Mouse (Mus musculus) gastrocnemius, adult 8-10 months (tissue): ENCODE data around the gene Usp43. TPM values are rescaled to one million over a fixed set of nuclear protein-coding genes. Genes with fewer than 3 reads are reported as not detected.
A peak's percentile ranks its signal among the peaks of the same experiment; 100 is the strongest.

Experiments used
- DNase-seq, 2 experiments: peaks; one replicate each; pipeline ENCODE4 v3.0.0; 2022; ENCODE audit warnings: low spot score in 2 of 2
- total RNA-seq, 4 experiments: library from RNA; stranded (reverse); gene quantifications; 2 replicates each; pipeline ENCODE4 v1.2.4; 2022

Usp43 gene
- total RNA-seq, result under 1 TPM; 0.22 to 0.51 (median 0.29) TPM

GRCm38 (mm10) chr11:67921827-67922754, at the start of gene Usp43:
Gene Usp43, minus strand, starts transcription at chr11:67922153.
- DNase-seq, result peak; percentile 11 to 35

- no peak for DNase-seq
These were observed 45.9 kb upstream of the Usp43 start for GRCm38 (mm10) chr11:67967831-67968230.

- peak; percentile 86 to 87 for DNase-seq
These were observed 44.2 kb upstream of the Usp43 start, which contains the start of gene Stx8 for GRCm38 (mm10) chr11:67965905-67966878. Gene Stx8, plus strand, starts transcription at chr11:67966193.

GRCm38 (mm10) chr11:67965242-67965883, 43.4 kb upstream of the Usp43 start, which contains the start of gene Cfap52:
Gene Cfap52, minus strand, starts transcription at chr11:67965651.
- peak; percentile 41 to 63 for DNase-seq

- no peak for DNase-seq
These were observed 42.2 kb upstream of the Usp43 start for GRCm38 (mm10) chr11:67964110-67964509.

- no peak for DNase-seq
These were observed 32.5 kb upstream of the Usp43 start for GRCm38 (mm10) chr11:67954413-67954812.

- no peak for DNase-seq
These were observed 31.7 kb upstream of the Usp43 start for GRCm38 (mm10) chr11:67953604-67954003.

GRCm38 (mm10) chr11:67949475-67949874, 27.5 kb upstream of the Usp43 start:
- DNase-seq, result no peak

- DNase-seq, result no peak
These were observed 26.3 kb upstream of the Usp43 start for GRCm38 (mm10) chr11:67948229-67948628.

GRCm38 (mm10) chr11:67932156-67932555, 10.2 kb upstream of the Usp43 start:
- DNase-seq, result no peak

- DNase-seq, result no peak
These were observed 4.5 kb upstream of the Usp43 start for GRCm38 (mm10) chr11:67926348-67927055.

GRCm38 (mm10) chr11:67925000-67925399, 3.0 kb upstream of the Usp43 start:
- DNase-seq, result no peak

- DNase-seq, result no peak
These were observed 1.8 kb upstream of the Usp43 start for GRCm38 (mm10) chr11:67923720-67924119.

- DNase-seq, result peak in 1 of 2 experiments; percentile 14
These were observed 787 bp upstream of the Usp43 start for GRCm38 (mm10) chr11:67922755-67923125.

GRCm38 (mm10) chr11:67921091-67921826, 694 bp downstream of the Usp43 start:
- peak; percentile 9 to 38 for DNase-seq

- no peak for DNase-seq
These were observed 1.6 kb downstream of the Usp43 start for GRCm38 (mm10) chr11:67920226-67920960.

- DNase-seq, result no peak
These were observed 2.4 kb downstream of the Usp43 start for GRCm38 (mm10) chr11:67919593-67919992.

- DNase-seq, result no peak
These were observed 4.8 kb downstream of the Usp43 start for GRCm38 (mm10) chr11:67917126-67917525.

- no peak for DNase-seq
These were observed 10.9 kb downstream of the Usp43 start for GRCm38 (mm10) chr11:67911074-67911473.
